Mouse (Mus musculus): ENCODE measurements around the gene Mapkapk3.

Mapkapk3 gene

DNA sequence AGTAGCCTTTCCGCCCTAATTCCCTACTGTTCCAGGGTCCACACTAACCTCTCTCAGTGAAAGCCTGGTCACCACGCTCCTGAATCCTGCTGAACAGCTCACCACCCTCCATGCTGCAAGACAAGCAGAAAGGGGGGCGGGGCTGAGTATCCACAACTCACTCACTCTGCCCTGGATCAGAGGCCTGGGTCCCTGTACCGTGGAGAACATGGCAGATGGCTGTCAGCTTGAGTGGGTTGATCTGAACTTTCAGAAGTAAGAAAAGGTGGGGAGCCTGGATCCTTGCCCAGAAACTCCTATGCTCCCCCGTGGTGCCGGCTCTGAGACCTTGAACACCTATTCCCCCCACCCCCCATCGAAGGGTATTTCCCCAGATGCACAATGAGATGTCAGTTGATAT, 27.3 kb downstream of the Mapkapk3 start:
- DNase-seq: no peak

DNA sequence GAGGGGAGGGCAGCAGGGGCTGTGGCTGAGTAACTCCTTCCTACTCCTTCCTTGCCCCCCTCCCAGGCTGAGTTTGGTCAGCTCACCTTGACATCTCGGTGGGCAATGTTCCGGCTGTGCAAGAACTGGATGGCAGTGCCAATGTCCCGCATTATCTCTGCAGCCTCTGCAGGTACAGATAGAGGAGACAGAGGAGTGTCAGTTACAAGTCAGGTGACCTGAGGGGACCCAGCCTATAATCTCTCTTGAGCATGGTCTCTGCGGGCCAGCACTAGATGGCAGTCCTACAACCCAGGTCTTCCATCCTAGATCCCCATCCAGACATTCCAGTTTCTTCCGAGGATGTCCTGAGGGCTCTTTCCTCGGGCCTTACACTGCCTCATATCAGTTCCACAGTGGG, 27.9 kb downstream of the Mapkapk3 start:
- DNase-seq: no peak

DNA sequence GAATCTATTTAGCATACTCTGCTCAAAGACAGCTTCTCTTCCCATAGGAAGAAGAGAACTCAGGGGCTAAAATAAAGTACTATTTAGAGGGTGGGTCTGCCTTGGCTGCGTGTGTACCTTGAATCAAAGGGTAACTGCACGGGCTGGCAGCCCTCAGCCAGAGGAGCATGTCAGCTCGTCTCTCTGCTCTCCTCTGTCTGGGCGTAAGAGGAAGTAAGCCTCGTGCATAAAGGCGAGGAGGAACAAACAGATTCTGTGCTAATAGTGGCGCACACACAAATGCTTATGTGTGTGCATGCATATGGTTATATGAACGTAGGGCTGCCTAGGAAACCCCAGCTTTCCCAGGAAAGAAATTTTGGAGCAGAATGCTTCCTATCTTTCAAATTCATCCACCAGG, 28.8 kb downstream of the Mapkapk3 start:
- peak in 1 of 2 experiments; percentile 15 for DNase-seq

DNA sequence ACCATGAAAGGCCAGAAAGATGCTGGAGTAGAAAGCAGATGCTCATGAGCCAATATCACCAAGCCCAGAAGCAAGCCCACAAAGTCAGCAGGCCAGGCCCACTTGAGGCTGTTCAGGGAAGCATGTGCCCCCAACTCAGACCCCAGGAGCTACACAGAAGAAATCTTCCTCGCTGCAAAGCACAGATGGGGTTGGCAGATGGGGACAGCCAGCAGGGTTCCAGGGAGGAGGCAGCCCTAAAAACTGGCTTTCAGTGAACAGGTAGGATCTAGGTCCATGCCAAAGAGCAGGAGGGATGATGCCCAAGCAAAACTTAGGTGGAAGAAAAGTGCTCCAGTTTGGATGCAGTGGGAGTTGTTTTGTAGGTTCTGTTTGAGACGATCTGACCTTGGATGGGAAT, 29.2 kb downstream of the Mapkapk3 start:
- no peak for DNase-seq

DNA sequence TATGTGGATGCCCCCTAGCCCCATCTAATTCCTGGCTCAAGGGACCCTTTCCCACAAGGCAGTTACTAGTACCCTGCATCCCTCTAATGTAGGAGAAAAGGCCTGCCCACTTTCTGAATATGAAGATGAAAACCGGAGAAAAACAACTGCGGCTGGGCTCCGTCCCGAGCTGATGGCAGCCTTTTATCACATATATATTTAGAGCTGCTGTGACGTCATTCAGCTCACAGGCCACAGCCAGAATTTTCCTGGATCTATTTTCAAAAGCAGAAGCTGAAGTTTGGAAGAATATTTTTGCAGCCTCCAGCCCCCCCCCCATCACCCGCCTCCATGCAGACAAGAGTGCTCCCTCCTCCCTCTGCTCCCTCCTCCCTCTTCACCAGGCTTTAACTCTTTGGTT, 30.1 kb downstream of the Mapkapk3 start:
- peak; percentile 31 to 56 for DNase-seq

DNA sequence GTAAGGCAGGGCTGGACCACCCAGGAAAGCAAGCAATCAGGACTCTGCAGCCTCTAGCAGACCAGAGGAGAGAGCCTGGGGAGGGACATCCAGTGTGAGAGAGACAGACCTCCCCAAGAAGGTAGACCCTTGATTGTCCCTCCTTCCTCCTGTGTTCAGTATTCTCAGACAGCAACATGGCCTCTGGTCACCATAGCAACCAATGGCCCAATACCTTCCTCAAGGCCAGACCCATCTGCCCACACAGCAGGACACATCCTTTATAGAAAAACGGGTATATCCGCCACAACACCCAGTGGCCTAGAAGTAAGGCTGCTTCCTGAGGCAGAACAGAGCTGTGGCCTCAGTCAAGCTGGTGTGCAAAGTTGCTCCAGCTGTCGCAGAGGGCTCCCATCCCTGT, 34.1 kb downstream of the Mapkapk3 start:
- DNase-seq: no peak

DNA sequence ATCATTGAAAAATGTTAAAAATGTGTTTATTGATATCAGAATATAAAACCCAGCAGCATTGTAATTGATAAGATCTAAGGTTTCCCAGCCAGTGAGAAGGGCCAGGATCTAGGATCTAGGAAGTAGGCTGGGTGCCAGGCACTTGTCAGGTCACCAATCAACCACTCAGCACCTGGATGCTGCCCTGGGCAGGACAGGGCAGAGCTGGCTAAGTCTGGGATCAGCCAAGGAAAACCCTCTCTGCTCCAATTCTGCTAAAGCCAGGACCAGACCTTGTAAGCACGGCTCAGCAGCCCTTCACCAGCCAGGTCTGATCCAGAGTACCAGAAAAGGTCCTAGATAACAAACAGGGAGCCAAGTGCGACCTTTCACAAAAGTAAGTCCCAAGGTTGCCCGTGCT, 34.8 kb downstream of the Mapkapk3 start:
- DNase-seq: peak in 1 of 2 experiments; percentile 13

DNA sequence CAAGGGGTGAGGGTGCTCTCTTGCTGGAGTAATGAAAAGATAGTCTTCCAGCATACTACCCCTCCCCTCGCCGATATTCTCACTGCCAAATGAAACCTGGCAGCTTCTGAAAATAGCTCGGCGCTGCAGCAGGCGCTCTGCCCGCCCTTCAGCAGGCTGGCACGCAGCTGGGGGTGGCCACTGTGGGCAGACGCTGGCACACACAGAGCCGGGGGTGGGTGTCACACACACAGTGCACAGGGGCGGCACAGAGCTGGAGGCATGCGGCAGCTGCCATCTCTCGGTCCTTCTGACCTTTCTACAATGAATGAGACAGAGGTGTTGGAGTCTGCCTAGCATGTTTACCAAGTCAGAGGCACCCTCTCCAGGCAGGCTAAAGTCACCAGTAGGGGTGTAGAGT, 35.2 kb downstream of the Mapkapk3 start:
- peak in 1 of 2 experiments; percentile 25 for DNase-seq

DNA sequence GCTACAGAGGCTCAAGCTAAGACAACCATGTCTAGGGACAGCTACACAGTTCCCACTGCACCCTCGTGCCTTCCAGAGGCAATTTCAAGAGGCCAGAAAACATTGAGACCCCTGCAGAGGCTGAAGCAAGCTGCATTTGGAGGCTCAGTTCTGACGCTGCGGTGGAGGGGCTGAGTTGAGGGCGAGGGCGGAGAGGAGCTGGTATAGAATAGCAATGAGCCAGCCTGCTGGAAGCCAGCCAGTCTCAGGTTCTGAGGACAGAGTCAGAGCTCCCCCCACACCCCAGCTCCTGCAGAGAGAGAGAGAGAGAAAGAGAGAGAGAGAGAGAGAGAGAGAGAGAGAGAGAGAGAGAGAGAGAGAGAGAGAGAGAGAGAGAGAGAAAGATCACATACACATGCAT, 37.5 kb downstream of the Mapkapk3 start:
- DNase-seq: peak in 1 of 2 experiments; percentile 13

DNA sequence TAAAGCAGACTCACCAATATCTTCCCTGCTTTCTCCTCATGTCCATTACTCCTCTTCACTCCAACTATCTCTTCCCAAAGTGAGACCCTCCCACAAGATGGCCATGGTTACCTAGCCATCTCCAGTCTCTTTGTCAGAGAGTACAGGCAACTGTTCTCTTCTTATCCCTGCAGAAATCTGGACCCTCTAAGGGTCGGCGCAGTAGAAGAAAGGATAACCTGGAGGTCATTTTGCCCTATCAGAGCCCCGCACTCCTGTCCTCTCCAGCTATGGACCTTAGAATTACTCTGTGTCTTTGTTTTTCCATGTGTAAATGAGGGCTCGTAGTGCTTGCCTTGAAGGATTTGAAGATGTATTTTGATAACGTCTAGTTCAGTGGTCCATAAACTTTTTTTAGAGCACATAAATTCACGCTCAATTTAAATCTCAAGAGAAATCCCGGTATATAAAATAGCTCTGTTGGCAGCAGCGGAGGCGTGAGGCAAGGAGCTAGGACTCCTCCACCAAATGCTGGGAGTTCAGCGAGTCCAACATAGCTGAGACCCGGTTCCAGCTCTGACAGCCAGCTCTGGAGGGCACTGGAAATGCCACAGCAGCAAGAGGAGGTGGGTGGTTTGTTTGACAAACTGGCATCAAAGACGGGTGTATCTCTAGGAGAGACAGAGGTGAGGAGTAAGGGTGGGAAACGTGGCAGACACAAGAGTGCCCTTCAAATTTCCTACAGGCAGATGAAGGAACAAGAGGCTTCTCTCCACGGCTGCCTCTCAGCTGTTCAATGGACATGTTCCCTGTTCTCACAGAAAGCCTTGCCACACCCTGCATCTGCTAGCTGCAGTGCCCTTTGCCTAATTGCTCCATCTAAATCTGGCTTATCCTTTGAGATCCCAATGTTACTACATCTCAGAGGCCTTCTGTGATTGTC, 39.0 kb downstream of the Mapkapk3 start:
- DNase-seq: peak in 1 of 2 experiments; percentile 8

DNA sequence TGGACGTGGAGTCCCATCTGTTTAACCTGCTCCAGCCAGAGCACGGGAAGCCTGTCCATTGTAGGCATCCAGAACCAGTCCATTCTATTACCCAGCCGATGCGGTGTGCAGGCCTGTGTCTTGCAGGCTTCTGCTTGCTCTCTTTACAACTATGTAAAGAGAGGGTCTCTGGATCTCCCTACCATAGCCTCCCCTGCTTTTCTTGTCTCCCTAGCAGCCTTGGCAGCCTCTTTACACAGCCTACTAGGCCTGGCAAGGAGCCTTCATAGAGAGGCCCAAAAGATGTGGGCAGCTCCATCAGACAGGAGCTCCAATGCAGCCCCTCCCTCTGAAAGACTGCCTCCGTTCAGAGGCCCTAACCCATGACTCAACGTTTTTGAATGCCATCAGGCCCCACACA, 40.5 kb downstream of the Mapkapk3 start:
- DNase-seq: peak in 1 of 2 experiments; percentile 15

DNA sequence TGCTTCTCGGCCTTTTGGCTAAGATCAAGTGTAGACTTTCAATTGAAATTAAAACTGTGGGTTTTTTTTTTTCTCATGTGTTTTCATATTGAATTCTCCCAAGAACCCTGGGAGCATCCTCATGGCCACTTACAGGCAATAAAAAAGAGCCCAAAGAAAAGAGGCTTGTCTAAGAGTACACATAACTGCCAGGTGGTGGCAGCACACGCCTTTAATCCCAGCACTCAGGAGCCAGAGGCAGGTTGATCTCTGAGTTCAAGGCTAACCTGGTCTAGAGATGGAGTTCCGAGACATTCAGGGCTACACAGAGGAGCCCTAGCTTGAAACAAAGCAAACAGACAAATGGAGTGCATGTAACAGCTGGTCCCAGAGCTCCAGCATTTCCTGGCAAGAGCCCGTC, 43.5 kb downstream of the Mapkapk3 start:
- peak in 1 of 2 experiments; percentile 19 for DNase-seq

DNA sequence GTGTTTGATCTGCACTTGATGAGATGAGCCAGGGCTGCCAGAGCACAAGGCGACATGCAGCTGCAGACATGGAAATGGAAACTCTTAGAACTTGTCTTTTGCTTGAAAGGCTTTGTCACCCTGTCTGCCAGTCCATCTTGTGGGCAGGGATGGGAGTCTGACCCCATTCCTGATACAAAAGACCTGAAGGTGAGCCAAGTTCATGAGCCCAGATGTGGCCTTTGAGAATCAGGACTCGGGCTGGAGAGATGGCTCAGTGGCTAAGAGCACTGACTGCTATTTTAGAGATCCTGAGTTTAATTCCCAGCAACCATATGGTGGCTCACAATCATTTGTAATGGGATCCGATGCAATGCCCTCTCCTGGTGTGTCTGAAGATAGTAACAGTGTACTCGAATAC, 44.4 kb downstream of the Mapkapk3 start:
- DNase-seq: no peak

DNA sequence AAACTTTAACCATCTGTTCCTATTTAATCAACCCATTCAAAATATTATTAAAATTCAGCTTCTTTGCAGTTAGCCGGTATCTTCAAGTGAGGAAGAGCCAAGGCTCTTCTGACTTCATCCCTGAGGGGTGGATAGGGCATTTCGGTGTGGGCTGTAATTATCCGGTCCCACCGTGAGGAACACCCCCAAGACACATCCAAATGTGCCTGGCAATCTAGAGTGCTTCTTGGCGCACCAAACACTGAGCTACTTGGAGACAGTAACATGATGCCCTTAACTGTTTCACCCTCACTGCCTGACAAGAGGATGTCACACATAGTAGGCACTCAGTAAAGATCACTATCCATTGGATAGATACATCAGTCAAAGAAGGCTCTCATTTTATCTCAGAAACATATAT, 53.5 kb downstream of the Mapkapk3 start:
- no peak for DNase-seq

DNA sequence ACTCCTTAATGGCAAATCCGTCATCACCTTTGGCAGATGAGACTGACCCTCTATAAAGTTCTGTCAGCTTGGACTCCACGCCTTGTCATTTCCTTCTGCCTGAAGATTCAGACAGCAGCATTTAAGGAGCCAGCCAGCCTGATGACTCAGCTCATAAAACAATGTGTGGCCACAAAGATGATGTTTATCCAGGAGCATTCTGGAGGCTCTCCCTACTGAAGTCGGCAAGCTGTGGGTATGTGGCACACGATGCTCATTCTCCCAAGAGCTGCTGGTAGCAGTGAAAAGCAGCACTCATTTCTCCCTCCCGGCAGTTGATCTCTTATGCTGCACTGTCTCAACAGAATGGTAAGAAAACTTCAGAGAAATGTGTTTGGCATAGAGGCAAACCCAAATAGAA, 54.4 kb downstream of the Mapkapk3 start:
- no peak for DNase-seq

DNA sequence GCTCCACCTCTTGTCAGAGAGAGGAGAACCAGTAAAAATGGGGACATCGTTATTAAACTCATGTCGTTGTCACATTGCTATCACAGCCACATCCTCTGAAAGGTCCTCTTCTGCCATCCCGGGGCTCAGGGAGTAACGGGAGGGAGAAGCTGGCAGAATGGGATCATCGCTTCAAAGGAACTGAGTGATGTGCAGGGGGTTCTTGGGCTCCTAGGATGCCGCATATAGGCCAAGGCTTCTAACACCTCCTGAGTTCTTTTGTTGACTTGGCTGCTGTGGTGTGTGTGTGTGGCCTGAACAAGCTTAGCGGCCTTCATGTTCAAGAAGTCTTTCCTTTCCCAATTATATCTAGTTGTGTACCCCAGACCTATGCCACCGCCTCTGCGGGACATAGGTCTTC, 57.5 kb downstream of the Mapkapk3 start:
- DNase-seq: no peak

DNA sequence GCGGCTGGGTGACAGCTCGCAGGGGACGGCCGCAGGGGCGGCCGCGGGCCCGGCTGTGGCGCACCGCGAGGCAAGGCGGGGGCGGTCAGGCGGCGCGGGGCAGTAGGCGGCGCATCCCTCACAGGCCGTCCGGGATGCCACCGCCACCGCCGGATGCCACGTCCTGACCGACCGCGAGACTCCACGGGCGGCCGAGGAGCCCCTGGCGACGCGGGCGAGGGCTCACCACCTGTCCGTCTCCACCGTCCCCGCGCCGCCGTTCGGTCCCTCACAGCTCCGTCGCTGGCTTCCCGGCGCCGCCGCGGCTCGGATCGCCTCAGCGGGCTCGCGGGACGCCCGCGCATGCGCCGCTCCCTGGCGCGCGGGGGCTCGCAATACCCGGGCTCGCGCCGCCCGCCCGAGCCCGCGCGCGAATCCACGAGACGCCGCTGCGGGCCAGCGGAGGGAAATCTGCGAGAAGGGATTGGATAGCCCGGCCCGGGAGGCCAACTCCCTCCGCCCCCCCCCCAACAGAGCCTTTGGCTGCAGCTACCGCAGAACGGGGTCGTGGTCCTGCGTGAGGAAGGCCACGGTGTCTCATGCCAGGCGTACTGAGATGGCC, 58.0 kb downstream of the Mapkapk3 start, which contains the start of gene Dock3:
Dock3 (minus strand) TSS at position 371 of the 601 bp plus-strand sequence.
- peak; percentile 61 to 74 for DNase-seq

DNA sequence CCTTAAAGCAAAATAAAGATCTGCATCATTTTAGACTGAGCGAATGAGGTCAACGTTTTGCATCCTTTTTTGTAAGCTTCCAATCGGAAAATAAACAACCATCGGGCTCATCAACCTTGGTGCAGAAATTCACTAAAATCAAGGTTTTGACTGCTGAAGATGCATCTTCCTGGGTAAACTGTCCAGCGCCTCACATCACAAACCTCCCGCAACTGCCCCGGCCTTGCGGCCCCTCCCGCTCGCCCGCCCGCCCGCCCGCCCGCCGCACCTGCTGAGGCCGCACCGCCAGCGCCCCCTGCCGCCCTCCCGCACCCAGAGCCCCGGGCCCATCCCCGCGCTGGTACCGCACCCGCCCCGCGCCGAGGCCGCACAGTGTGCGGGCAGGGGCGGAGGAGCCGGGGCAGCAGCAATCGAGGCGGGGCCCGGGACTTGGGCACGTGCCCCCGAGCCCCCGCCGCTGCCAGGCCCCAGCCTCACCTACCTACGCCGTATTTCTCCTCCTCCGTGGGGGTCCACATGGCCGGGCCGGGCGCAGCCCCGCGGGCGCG, 58.6 kb downstream of the Mapkapk3 start:
- DNase-seq: peak in 1 of 2 experiments; percentile 19

DNA sequence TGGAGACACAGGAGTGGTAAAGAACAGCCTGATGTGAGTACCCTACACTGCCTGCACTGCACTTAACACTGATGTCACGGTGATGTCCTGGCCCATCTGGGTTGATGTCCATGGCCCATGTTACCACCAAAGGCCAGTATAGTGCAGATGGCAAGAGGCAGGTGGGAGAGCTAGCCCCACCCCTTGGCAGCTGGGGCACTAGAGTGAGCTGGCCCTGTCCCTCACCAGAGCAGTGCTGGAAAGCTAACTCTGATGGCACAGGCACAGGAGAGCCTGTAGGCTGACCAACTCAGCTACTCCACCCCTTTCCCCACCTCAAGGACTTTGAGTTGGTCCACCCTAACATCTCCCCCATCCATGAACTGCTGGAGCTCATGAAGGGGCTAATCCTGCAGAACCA, 65.1 kb downstream of the Mapkapk3 start:
- no peak for DNase-seq
